8 mouse cellular contexts compared by ENCODE assay signal in genomic region chr17:80179959-80180358, GRCm38 (mm10). TPM values are rescaled to one million over a fixed set of nuclear protein-coding genes. Genes with fewer than 3 reads are reported as not detected.
A peak's percentile ranks its signal among the peaks of the same experiment; 100 is the strongest.
DNase-seq lines count a peak whose midpoint lies in the region; ATAC-seq and TF ChIP-seq lines count a peak whose summit lies in the region.

No protein-coding gene starts in this region.

- H3K36me3 ChIP-seq in ES-E14 (ENCODE audit: control insufficient read depth, insufficient read depth, low read length, poor library complexity, severe bottlenecking) = no peaks in the 10 kb centered on the region
- H3K36me3 ChIP-seq in forebrain, embryonic 16.5 days (ENCODE audit: control insufficient read depth, insufficient read depth) = no peaks in the 10 kb centered on the region
- no peaks in the 10 kb centered on the region; the same call in 1 of the 2 replicates for H3K36me3 ChIP-seq in liver, postnatal 0 days (replicated peaks; ENCODE audit: insufficient read depth, low read length)
- no peaks in the 10 kb centered on the region for H3K36me3 ChIP-seq in neural tube, embryonic 14.5 days (ENCODE audit: control insufficient read depth, insufficient read depth, low read length)

- in situ Hi-C loops in ES-E14 (cut with MboI; ENCODE audit: low sequenced_read_pairs in 2 of 2, unreplicated experiment in 2 of 2) = loop anchor here (10.0 kb wide), 2 partner anchors 135 to 165 kb away; no protein-coding TSS in a partner anchor

- TF ChIP-seq EP300 in liver, postnatal 0 days (IDR thresholded peaks at IDR 0.05; ENCODE audit: low read depth) = no peak

- H3K4me2 ChIP-seq in forebrain, embryonic 16.5 days (ENCODE audit: low read length) = no peak overlapping the region
- H3K4me2 ChIP-seq in liver, postnatal 0 days (ENCODE audit: low read depth, low read length) = no peak overlapping the region
- H3K4me2 ChIP-seq in neural tube, embryonic 14.5 days (ENCODE audit: low read depth, low read length) = no peak overlapping the region

- TF ChIP-seq CTCF in liver, postnatal 0 days (IDR thresholded peaks at IDR 0.05; ENCODE audit: low read depth) = peak; percentile 96

- 2% methylated on average over 6 of the region's 6 CpGs for WGBS in forebrain, embryonic 16.5 days
- under 1% methylated on average over 6 of the region's 6 CpGs for WGBS in large intestine, adult 2 months
- WGBS in liver, postnatal 0 days (ENCODE audit: insufficient replicate concordance) = 1% methylated on average over 6 of the region's 6 CpGs
- under 1% methylated on average over 6 of the region's 6 CpGs for WGBS in neural tube, embryonic 14.5 days

- no peaks in the 10 kb centered on the region for H3K9me3 ChIP-seq in ES-E14 (ENCODE audit: control insufficient read depth, insufficient read depth, low read depth, low read length)
- H3K9me3 ChIP-seq in forebrain, embryonic 16.5 days (ENCODE audit: control insufficient read depth, low read length) = no peaks in the 10 kb centered on the region
- H3K9me3 ChIP-seq in liver, postnatal 0 days (ENCODE audit: low read length) = no peaks in the 10 kb centered on the region
- no peaks in the 10 kb centered on the region for H3K9me3 ChIP-seq in neural tube, embryonic 14.5 days (ENCODE audit: control insufficient read depth, low read length)

- ATAC-seq in forebrain, embryonic 16.5 days = peak; percentile 84
- peak; percentile 87 for ATAC-seq in liver, postnatal 0 days
- peak; percentile 90 for ATAC-seq in neural tube, embryonic 14.5 days (ENCODE audit: low read depth)

- no peak overlapping the region for H3K27ac ChIP-seq in ES-E14 (ENCODE audit: insufficient read depth, low read depth, low read length, poor library complexity, severe bottlenecking)
- no peak overlapping the region for H3K27ac ChIP-seq in forebrain, embryonic 16.5 days (ENCODE audit: low read length)
- no peak overlapping the region for H3K27ac ChIP-seq in liver, postnatal 0 days (ENCODE audit: low read depth)
- no peak overlapping the region for H3K27ac ChIP-seq in neural tube, embryonic 14.5 days (ENCODE audit: low read depth, low read length)

- H3K27me3 ChIP-seq in forebrain, embryonic 16.5 days (replicated peaks; ENCODE audit: control insufficient read depth, insufficient read depth, low read length) = no peaks in the 10 kb centered on the region
- H3K27me3 ChIP-seq in liver, postnatal 0 days (ENCODE audit: insufficient read depth, low read length) = no peaks in the 10 kb centered on the region
- no peaks in the 10 kb centered on the region for H3K27me3 ChIP-seq in neural tube, embryonic 14.5 days (ENCODE audit: control insufficient read depth, insufficient read depth, low read length)

- H3K9ac ChIP-seq in ES-E14 (ENCODE audit: insufficient read depth, low read depth, low read length, poor library complexity, severe bottlenecking) = no peak overlapping the region
- no peak overlapping the region for H3K9ac ChIP-seq in forebrain, embryonic 16.5 days (replicated peaks; ENCODE audit: low read depth, low read length)
- H3K9ac ChIP-seq in liver, postnatal 0 days (replicated peaks) = no peak overlapping the region
- H3K9ac ChIP-seq in neural tube, embryonic 14.5 days (replicated peaks; ENCODE audit: low read depth, low read length) = no peak overlapping the region

- H3K4me3 ChIP-seq in ES-E14 (ENCODE audit: insufficient read depth in 1 of 2, low read depth in 1 of 2, low read length in 2 of 2, poor library complexity in 1 of 2, severe bottlenecking in 1 of 2) = no peak overlapping the region
- no peak overlapping the region for H3K4me3 ChIP-seq in forebrain, embryonic 16.5 days (replicated peaks; ENCODE audit: low read length)
- H3K4me3 ChIP-seq in liver, postnatal 0 days (ENCODE audit: low read depth, low read length) = no peak overlapping the region
- H3K4me3 ChIP-seq in neural tube, embryonic 14.5 days (ENCODE audit: low read depth, low read length) = no peak overlapping the region

- peak; percentile 72 for DNase-seq in ES-E14 (ENCODE audit: low read depth, low spot score)
- DNase-seq in cerebellum, adult 11-12 months = peak; percentile 69
- DNase-seq in heart, postnatal 25 days (ENCODE audit: low spot score) = peak; percentile 39
- DNase-seq in large intestine, adult 2 months (ENCODE audit: low read depth, low spot score) = peak; percentile 36
- peak; percentile 73 for DNase-seq in liver, postnatal 0 days
- peak; percentile 57 for DNase-seq in testis, postnatal 14 days (ENCODE audit: low spot score)

- peaks cover 0 to 3% of the 10 kb centered on the region in 2 experiments; a peak in 3 of 4 replicates for H3K4me1 ChIP-seq in ES-E14 (ENCODE audit: control insufficient read depth in 2 of 2, insufficient read depth in 2 of 2, low read length in 2 of 2, poor library complexity in 1 of 2)
- H3K4me1 ChIP-seq in forebrain, embryonic 16.5 days (replicated peaks; ENCODE audit: control insufficient read depth, insufficient read depth, low read length) = no peaks in the 10 kb centered on the region
- peaks cover 3% of the 10 kb centered on the region for H3K4me1 ChIP-seq in liver, postnatal 0 days (ENCODE audit: insufficient read depth)
- no peaks in the 10 kb centered on the region for H3K4me1 ChIP-seq in neural tube, embryonic 14.5 days (ENCODE audit: control insufficient read depth, insufficient read depth, low read length)

- intact Hi-C loops in heart, postnatal 25 days (cut with DNase I) = loop anchor here (1.0 to 5.0 kb wide), 2 partner anchors 132 to 318 kb away; no protein-coding TSS in a partner anchor

TF ChIP-seq in ES-E14, 5 proteins besides CTCF, POLR2A, EP300 and RAD21:
- TF ChIP-seq ZNF384 (IDR thresholded peaks at IDR 0.05; ENCODE audit: low read depth, low read length) (no peak), ZC3H11A (IDR thresholded peaks at IDR 0.05; ENCODE audit: borderline replicate concordance, low read depth, low read length) (peak; percentile 91), CHD2 (IDR thresholded peaks at IDR 0.05; ENCODE audit: low read depth, low read length) (no peak), MAFK (IDR thresholded peaks at IDR 0.05; ENCODE audit: insufficient read depth, low read depth, low read length) (no peak), HCFC1 (IDR thresholded peaks at IDR 0.05; ENCODE audit: borderline replicate concordance, insufficient read depth, low read length) (no peak)

RNA-seq across cellular contexts. Expression of gene Srsf7, which starts 27.1 kb away (rescaled TPM):
- total RNA-seq in ES-E14 (2012; rRNA removed) = 314 and 361 TPM in 2 replicates
- polyA plus RNA-seq in forebrain, embryonic 16.5 days (2015; fragmentation: Nextera tagmentation; extraction: Ambion mirVana) = 575 and 647 TPM in 2 replicates
- total RNA-seq in heart, postnatal 25 days (2021) = 10 to 100 TPM; 36.9 to 41.9 TPM
- polyA plus RNA-seq in large intestine, adult 2 months (2012; rRNA removed) = 56.5 and 59.8 TPM in 2 replicates
- polyA plus RNA-seq in liver, postnatal 0 days (2015; fragmentation: Nextera tagmentation; extraction: Ambion mirVana) = 131 and 142 TPM in 2 replicates
- 400 and 447 TPM in 2 replicates for polyA plus RNA-seq in neural tube, embryonic 14.5 days (2014; fragmentation: Nextera tagmentation; extraction: Ambion mirVana)

RNA-seq across cellular contexts. Expression of gene Ttc39d, which starts 27.3 kb away (rescaled TPM):
- total RNA-seq in ES-E14 (2012; rRNA removed) = 0.09 TPM in 1 of 2 replicates, not detected in the other
- polyA plus RNA-seq in forebrain, embryonic 16.5 days (2015; fragmentation: Nextera tagmentation; extraction: Ambion mirVana) = not detected in 2 replicates
- not detected for total RNA-seq in heart, postnatal 25 days (2021)
- polyA plus RNA-seq in large intestine, adult 2 months (2012; rRNA removed) = not detected in 2 replicates
- polyA plus RNA-seq in liver, postnatal 0 days (2015; fragmentation: Nextera tagmentation; extraction: Ambion mirVana) = not detected in 2 replicates
- 0.11 and 0.14 TPM in 2 replicates for polyA plus RNA-seq in neural tube, embryonic 14.5 days (2014; fragmentation: Nextera tagmentation; extraction: Ambion mirVana)

RNA-seq across cellular contexts. Expression of gene Gemin6, which starts 44.3 kb away (rescaled TPM):
- 28.4 and 45.4 TPM in 2 replicates for total RNA-seq in ES-E14 (2012; rRNA removed)
- polyA plus RNA-seq in forebrain, embryonic 16.5 days (2015; fragmentation: Nextera tagmentation; extraction: Ambion mirVana) = 25.2 and 25.8 TPM in 2 replicates
- total RNA-seq in heart, postnatal 25 days (2021) = 1 to 10 TPM; 3.1 to 4.0 TPM
- polyA plus RNA-seq in large intestine, adult 2 months (2012; rRNA removed) = 5.4 and 5.5 TPM in 2 replicates
- 16.9 and 17.5 TPM in 2 replicates for polyA plus RNA-seq in liver, postnatal 0 days (2015; fragmentation: Nextera tagmentation; extraction: Ambion mirVana)
- 17.2 and 17.9 TPM in 2 replicates for polyA plus RNA-seq in neural tube, embryonic 14.5 days (2014; fragmentation: Nextera tagmentation; extraction: Ambion mirVana)

RNA-seq across cellular contexts. Expression of gene Galm, which starts 52.7 kb away (rescaled TPM):
- 4.0 and 5.3 TPM in 2 replicates for total RNA-seq in ES-E14 (2012; rRNA removed)
- 1.7 and 2.4 TPM in 2 replicates for polyA plus RNA-seq in forebrain, embryonic 16.5 days (2015; fragmentation: Nextera tagmentation; extraction: Ambion mirVana)
- 10 to 100 TPM; 14.1 to 14.5 TPM for total RNA-seq in heart, postnatal 25 days (2021)
- polyA plus RNA-seq in large intestine, adult 2 months (2012; rRNA removed) = 40.4 and 76.9 TPM in 2 replicates
- 47.0 and 47.8 TPM in 2 replicates for polyA plus RNA-seq in liver, postnatal 0 days (2015; fragmentation: Nextera tagmentation; extraction: Ambion mirVana)
- 0.79 and 1.7 TPM in 2 replicates for polyA plus RNA-seq in neural tube, embryonic 14.5 days (2014; fragmentation: Nextera tagmentation; extraction: Ambion mirVana)
